Mouse (Mus musculus): ENCODE results near the gene Smg8. TPM values are rescaled to one million over a fixed set of nuclear protein-coding genes. Genes with fewer than 3 reads are reported as not detected.
A peak's percentile ranks its signal among the peaks of the same experiment; 100 is the strongest.

Smg8 gene
- polyA plus RNA-seq (2012; rRNA removed) = 12.8 and 14.9 TPM in 2 replicates

- peak within 1 kb of the TSS; percentile 85 for H3K4me3 ChIP-seq (replicated peaks; ENCODE audit: insufficient read depth, low read depth, low read length)
- TF ChIP-seq CTCF (IDR thresholded peaks at IDR 0.05; ENCODE audit: borderline replicate concordance, insufficient read depth, low read depth, low read length) (no peak), POLR2A (IDR thresholded peaks at IDR 0.05; ENCODE audit: borderline replicate concordance, insufficient read depth, low read length) (peak; percentile 87)
- H3K4me1 ChIP-seq (ENCODE audit: control insufficient read depth, insufficient read depth, low read length) = peaks cover 14% of the 10 kb centered on the region
- no peak within 1 kb of the TSS; the same call in 1 of the 2 replicates for H3K27ac ChIP-seq (ENCODE audit: insufficient read depth, low read length)
- DNase-seq = peak; percentile 82 to 83
- under 1% methylated on average over 43 of the region's 43 CpGs for WGBS
- H3K27me3 ChIP-seq (ENCODE audit: control insufficient read depth, insufficient read depth, low read length) = no peaks in the 10 kb centered on the region
These were observed at the start of gene Smg8 for GRCm38 (mm10) chr11:87086290-87086984. TSS of gene Smg8 (minus strand) at chr11:87086774.

GRCm38 (mm10) chr11:87136233-87136632, 49.7 kb upstream of the Smg8 start:
- H3K27me3 ChIP-seq (ENCODE audit: control insufficient read depth, insufficient read depth, low read length) = no peaks in the 10 kb centered on the region
- TF ChIP-seq CTCF (IDR thresholded peaks at IDR 0.05; ENCODE audit: borderline replicate concordance, insufficient read depth, low read depth, low read length) (no peak), POLR2A (IDR thresholded peaks at IDR 0.05; ENCODE audit: borderline replicate concordance, insufficient read depth, low read length) (no peak)
- H3K4me3 ChIP-seq (replicated peaks; ENCODE audit: insufficient read depth, low read depth, low read length) = no peak overlapping the region
- 77% methylated on average over 4 of the region's 4 CpGs for WGBS
- no peaks in the 10 kb centered on the region for H3K4me1 ChIP-seq (ENCODE audit: control insufficient read depth, insufficient read depth, low read length)
- no peak overlapping the region for H3K27ac ChIP-seq (ENCODE audit: insufficient read depth, low read length)
- DNase-seq = no peak

GRCm38 (mm10) chr11:87126824-87127816, 40.5 kb upstream of the Smg8 start, which contains the start of gene Trim37:
TSS of gene Trim37 (plus strand) at chr11:87127077.
- TF ChIP-seq CTCF (IDR thresholded peaks at IDR 0.05; ENCODE audit: borderline replicate concordance, insufficient read depth, low read depth, low read length) (no peak), POLR2A (IDR thresholded peaks at IDR 0.05; ENCODE audit: borderline replicate concordance, insufficient read depth, low read length) (peak; percentile 44; the same call in 1 of the 2 replicates)
- Histone ChIP-seq H3K27me3 (ENCODE audit: control insufficient read depth, insufficient read depth, low read length) (no peaks in the 10 kb centered on the region), H3K4me3 (replicated peaks; ENCODE audit: insufficient read depth, low read depth, low read length) (peak within 1 kb of the TSS; percentile 61), H3K27ac (ENCODE audit: insufficient read depth, low read length) (peak within 1 kb of the TSS; percentile 85), H3K4me1 (ENCODE audit: control insufficient read depth, insufficient read depth, low read length) (peaks cover 4% of the 10 kb centered on the region)
- peak; percentile 88 to 92 for DNase-seq
- WGBS = under 1% methylated on average over 100 of the region's 105 CpGs

DNA sequence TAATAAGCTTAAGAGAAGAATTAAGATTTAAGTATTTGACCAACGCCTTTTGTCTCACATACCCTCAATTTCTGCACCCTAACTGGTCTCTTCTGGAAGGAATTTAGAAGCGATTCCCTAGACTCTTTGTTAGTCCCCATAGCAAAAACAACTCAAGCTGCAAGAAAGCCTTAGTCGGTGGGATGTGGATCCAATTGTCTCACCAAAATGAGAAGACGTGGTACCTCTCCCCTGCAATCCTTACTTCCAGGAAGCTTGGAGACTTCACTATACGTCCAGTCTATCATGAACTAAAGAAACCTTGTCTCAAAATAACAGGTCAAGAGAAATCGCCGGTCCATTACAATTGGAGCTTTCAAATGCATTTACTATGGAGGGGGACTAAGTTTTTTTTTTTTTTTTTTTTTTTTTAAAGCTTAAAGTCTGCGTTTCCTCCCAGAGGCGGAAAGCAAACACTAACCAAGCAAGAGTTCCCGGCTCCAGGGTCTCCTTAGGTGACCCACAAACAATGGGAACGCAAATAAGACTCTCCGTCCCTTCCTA, 39.8 kb upstream of the Smg8 start:
- no peaks in the 10 kb centered on the region for H3K27me3 ChIP-seq (ENCODE audit: control insufficient read depth, insufficient read depth, low read length)
- peak overlapping the region; percentile 61 for H3K4me3 ChIP-seq (replicated peaks; ENCODE audit: insufficient read depth, low read depth, low read length)
- peaks cover 4% of the 10 kb centered on the region for H3K4me1 ChIP-seq (ENCODE audit: control insufficient read depth, insufficient read depth, low read length)
- no peak overlapping the region for H3K27ac ChIP-seq (ENCODE audit: insufficient read depth, low read length)
- peak in 1 of 2 experiments; percentile 9 for DNase-seq
- TF ChIP-seq CTCF (IDR thresholded peaks at IDR 0.05; ENCODE audit: borderline replicate concordance, insufficient read depth, low read depth, low read length) = no peak
- 2% methylated on average over 12 of the region's 12 CpGs for WGBS

DNA sequence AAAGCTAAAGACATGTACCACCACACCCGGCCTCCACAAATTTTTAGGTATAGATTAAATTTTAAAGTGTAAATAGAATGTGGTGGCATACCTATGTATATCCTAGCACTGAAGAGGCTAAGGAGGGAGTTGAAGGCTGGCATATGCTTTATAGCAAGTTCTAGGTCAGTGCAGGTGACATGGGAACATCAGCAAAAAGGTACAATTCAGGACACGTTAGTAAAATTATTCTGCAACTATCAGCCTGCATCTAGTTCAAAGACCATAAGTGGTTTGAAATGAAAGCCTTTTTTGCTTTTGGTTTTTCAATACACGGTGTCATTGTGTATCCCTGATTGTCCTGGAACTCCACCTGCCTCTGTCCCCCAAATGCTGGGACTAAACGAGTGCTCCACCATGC, 39.0 kb upstream of the Smg8 start:
- H3K4me3 ChIP-seq (replicated peaks; ENCODE audit: insufficient read depth, low read depth, low read length) = no peak overlapping the region
- H3K27ac ChIP-seq (ENCODE audit: insufficient read depth, low read length) = no peak overlapping the region
- no peak for TF ChIP-seq POLR2A (IDR thresholded peaks at IDR 0.05; ENCODE audit: borderline replicate concordance, insufficient read depth, low read length)
- TF ChIP-seq CTCF (IDR thresholded peaks at IDR 0.05; ENCODE audit: borderline replicate concordance, insufficient read depth, low read depth, low read length) = no peak
- H3K27me3 ChIP-seq (ENCODE audit: control insufficient read depth, insufficient read depth, low read length) = no peaks in the 10 kb centered on the region
- H3K4me1 ChIP-seq (ENCODE audit: control insufficient read depth, insufficient read depth, low read length) = peaks cover 4% of the 10 kb centered on the region
- DNase-seq = no peak
- 51% methylated on average over 4 of the region's 4 CpGs for WGBS

DNA sequence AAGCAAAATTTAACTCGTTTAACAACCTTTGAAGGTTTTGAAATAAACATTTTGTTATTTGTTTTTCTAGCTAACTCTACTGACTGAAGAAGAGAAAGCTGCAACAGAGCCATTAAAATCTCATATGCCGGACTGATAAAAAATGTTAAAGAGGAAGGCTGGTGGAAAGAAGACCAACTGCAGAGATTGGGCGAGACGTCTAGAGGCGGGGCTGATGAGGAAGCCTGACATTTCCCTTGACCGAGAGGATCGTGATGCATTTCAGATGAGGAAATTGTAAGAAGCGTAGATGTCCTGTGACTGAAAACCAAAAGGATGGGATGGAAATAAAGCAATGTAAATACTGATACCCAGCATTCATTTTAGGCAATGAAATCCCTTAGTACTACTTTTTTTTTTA, 35.3 kb upstream of the Smg8 start:
- Histone ChIP-seq H3K27me3 (ENCODE audit: control insufficient read depth, insufficient read depth, low read length) (no peaks in the 10 kb centered on the region), H3K27ac (ENCODE audit: insufficient read depth, low read length) (no peak overlapping the region), H3K4me3 (replicated peaks; ENCODE audit: insufficient read depth, low read depth, low read length) (no peak overlapping the region), H3K4me1 (ENCODE audit: control insufficient read depth, insufficient read depth, low read length) (no peaks in the 10 kb centered on the region)
- TF ChIP-seq POLR2A (IDR thresholded peaks at IDR 0.05; ENCODE audit: borderline replicate concordance, insufficient read depth, low read length) (no peak), CTCF (IDR thresholded peaks at IDR 0.05; ENCODE audit: borderline replicate concordance, insufficient read depth, low read depth, low read length) (no peak)
- WGBS = 66% methylated on average over 8 of the region's 8 CpGs
- DNase-seq = no peak

- Histone ChIP-seq H3K4me1 (ENCODE audit: control insufficient read depth, insufficient read depth, low read length) (no peaks in the 10 kb centered on the region), H3K4me3 (replicated peaks; ENCODE audit: insufficient read depth, low read depth, low read length) (peak overlapping the region; percentile 63), H3K27me3 (ENCODE audit: control insufficient read depth, insufficient read depth, low read length) (no peaks in the 10 kb centered on the region), H3K27ac (ENCODE audit: insufficient read depth, low read length) (no peak overlapping the region)
- no peak for DNase-seq
- 3% methylated on average over 9 of the region's 9 CpGs for WGBS
- TF ChIP-seq POLR2A (IDR thresholded peaks at IDR 0.05; ENCODE audit: borderline replicate concordance, insufficient read depth, low read length) (no peak), CTCF (IDR thresholded peaks at IDR 0.05; ENCODE audit: borderline replicate concordance, insufficient read depth, low read depth, low read length) (no peak)
These were observed 23.8 kb upstream of the Smg8 start for GRCm38 (mm10) chr11:87110172-87110909.
